Mouse (Mus musculus) G1E-ER4 (cell line): Measurements from ENCODE around the gene Pik3c2a. TPM values are rescaled to one million over a fixed set of nuclear protein-coding genes. Genes with fewer than 3 reads are reported as not detected.

ENCODE experiments used
- GATA1 ChIP-seq: IDR thresholded peaks from one replicate; pipeline ENCODE4 v1.8.0; 2012; ENCODE audit warnings: low read length, inconsistent platforms
- polyA plus RNA-seq: library from polyadenylated mRNA; stranded (reverse); fragments of >175 nt; gene quantifications from 2 replicates; pipeline ENCODE4 v1.2.3, GENCODE M21; 2012

The Pik3c2a gene
- polyA plus RNA-seq: 0.54 and 0.72 TPM in 2 replicates

DNA sequence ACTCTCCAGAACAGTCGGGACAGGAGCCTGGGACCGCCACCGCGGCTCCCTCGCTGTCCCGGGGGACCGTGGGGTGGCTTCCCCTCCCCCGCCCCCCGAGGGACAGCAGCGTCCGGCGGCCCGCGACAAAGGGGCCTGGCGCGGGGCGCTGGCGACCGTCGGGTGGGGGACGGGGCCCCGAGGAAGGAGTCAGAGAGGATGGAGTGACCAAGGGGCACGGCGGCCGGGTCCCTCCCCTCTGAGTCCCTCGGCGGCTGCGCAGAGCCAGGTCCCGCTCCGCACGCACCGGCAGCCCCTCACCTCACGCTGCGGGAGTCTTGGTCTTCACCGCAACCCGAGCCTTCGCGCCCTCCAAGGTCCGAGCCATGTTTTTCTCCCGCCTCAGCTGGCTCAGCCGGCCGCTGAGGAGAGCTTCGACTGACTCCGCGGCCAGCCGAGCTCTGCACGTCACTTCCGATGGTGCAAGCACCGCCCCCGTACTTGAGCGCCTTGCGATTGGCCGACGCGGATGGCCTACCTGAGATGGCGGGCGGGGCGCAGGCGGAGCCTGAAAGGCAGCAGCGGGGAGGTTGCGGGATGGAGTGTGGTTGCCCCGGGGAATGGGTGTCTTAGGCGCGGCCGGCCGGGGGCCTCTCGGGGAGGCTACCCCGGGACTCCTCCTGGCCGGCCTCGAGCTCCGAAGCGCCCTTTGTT is at the start of gene Pik3c2a:
TSS of gene Pik3c2a (minus strand) at position 446 of the 693 bp plus-strand sequence.
- no peak for TF ChIP-seq GATA1

DNA sequence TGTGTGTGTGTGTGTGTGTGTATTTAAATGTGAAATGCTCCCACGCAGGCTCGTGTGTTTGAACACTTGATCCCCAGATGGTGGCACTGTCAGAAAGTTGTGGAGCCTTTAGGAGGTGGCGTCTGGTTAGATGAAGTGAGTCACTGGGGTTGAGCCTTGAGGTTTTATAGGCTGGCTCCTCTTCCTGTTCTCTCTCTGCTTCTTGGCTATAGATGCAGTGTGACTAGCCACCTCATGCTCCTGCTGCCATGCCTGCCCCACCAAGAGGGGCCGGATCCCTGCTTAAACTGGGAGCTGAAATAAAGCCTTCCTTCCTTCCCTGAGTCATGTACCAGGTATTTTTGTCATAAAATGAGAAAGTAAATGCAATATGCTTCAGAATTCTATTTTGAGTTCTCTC is 47.9 kb upstream of the Pik3c2a start:
- no peak for TF ChIP-seq GATA1

DNA sequence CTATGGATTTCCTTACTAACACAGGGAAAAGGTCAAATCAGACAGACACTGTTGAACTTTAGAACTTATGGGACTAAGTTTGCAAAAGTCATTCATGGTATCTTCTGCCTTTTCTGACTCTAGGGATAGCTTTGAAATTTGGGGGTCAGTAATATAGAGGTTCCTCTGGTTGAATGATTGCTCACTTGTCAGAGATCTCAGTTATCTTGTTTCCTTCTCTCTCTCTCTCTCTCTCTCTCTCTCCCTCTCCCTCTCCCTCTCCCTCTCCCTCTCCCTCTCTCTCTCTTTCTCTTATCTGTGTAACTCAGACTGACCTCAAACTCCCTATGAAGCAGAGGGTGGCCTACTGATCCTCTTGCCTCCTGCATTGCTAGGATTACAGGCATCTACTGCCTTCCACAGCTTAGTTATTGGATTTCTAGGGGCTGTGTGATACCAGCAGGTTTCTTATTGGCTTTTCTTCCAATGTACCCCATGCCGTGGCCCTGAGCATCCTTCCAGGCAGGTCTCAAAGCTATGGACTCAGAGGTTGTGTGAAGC is 41.9 kb upstream of the Pik3c2a start:
- TF ChIP-seq GATA1: no peak

- no peak for TF ChIP-seq GATA1
Observed at GRCm38 (mm10) chr7:116484213-116484612, 41.0 kb upstream of the Pik3c2a start.

DNA sequence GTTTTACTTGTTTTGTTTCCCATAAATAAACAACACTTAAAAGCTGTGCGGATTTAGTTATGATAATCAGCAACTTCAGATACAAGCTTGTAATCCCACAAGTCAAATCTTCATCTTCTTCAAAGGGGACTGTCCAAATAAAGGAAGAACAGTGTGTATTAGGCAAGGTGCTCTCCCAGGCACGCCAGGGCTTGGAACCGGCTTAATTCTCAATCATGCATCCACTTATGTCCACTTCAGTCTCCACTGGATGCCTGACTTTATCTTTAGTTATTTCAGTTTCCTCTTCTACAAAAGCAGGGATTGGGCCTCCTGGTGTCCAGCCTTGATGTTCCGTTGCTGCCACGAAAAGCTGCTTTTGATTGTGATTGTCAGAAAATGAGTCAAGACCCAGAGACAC is 40.5 kb upstream of the Pik3c2a start:
- no peak for TF ChIP-seq GATA1

GRCm38 (mm10) chr7:116483106-116483505 is 39.9 kb upstream of the Pik3c2a start:
- TF ChIP-seq GATA1: no peak

DNA sequence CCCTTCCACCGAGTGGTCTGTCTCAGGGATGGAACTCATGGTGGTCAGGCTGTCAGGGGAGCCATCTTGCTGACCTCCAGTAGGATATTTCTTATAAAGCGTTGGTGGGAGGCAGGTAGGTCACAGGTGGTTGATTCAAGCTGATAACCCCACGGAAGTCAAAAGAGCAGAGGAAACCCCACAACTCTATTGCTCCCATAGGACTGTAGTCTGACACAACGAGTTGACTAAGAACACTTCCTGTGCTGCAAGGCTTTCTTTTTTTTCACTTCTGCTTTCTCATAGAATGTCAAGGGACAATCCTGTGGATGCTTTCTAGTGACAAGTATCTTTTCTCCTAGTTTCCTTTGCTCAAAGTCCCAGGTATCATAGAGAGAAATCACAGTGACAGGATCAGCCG is 33.0 kb upstream of the Pik3c2a start:
- TF ChIP-seq GATA1: no peak

DNA sequence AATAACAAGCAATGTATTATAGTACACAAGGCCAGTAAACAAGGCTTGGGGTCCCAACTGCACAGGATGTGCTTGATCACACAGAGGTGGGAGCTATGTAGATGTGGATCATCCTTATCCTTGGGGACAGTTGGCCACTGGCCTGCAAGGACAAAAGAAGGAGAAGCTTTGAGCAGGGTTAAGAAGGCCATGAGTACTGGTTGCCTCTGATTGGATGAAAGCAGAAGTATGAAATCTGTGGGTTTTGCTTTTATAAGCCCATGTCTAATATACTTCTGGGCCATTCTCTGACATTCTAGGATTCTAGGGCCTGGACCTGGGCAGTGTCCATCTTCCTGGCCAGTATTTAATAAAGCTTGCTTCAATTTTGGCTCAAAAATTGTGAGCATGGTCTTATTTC is 32.6 kb upstream of the Pik3c2a start:
- TF ChIP-seq GATA1: no peak

DNA sequence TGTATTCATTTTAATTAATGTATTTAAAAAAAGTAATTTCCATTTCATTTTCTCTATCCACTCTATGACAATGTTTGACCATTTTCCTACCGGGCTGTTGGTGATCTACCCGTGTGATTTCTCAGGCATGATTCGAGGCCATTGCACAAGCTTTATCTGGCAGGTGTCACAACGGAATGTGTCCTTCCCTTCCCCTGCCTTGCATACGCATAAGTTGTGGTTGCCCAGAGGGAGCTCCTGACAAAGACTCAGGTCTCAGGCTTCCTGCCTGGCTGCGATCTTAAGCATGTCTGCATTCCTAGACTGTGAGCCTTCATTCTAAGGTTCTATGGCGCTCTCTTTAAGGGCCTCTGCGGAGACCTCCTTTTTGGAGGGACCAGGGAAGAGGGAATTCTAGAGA is 18.9 kb upstream of the Pik3c2a start:
- TF ChIP-seq GATA1: no peak

- no peak for TF ChIP-seq GATA1
Observed at GRCm38 (mm10) chr7:116458985-116459441, 15.8 kb upstream of the Pik3c2a start.

GRCm38 (mm10) chr7:116457391-116457790 is 14.1 kb upstream of the Pik3c2a start:
- TF ChIP-seq GATA1: no peak

GRCm38 (mm10) chr7:116456964-116457363 is 13.7 kb upstream of the Pik3c2a start:
- no peak for TF ChIP-seq GATA1

DNA sequence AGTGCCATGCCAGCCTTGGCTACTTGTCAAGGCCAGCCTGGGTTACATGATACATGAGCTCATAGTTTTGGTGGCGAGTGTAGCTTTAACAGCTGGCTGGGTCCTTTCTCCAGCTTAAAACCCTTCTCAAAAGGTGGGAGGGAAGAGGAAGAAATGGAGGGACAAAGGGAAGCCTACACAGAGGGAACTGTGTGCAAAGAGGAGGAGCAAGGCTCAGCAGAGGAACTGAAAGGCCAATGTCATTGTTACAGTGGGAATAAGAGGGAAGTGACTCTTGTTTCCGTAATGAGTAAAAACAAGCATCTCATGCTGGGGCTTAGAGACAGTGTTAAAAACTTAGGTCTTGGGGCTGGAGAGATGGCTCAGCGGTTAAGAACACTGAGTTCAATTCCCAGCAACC is 3.4 kb upstream of the Pik3c2a start:
- no peak for TF ChIP-seq GATA1

DNA sequence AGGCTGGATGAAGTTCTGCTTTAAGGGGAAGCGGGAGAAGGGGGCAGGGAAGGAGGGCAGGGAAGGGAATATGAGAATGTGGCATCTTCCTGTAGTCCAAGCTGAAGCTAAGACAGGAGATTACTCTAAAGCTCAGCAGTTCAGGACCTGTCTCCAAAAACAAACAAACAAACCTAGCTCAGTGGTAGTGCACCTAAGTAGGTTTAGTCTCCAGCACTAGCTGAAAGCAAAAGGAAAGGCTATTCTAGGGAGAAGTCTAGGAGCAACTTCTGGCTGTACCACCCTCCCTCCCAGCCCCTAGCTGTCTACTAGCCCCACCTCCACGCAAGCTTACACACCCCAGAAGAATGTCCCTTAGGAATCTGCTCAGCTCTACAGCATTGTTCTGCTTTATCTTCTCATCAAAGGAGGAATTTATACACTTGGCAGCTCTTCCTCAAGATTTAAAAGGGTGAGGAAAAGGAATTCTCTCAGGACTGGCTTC is 1.1 kb upstream of the Pik3c2a start:
- no peak for TF ChIP-seq GATA1

GRCm38 (mm10) chr7:116443697-116444325 is 562 bp upstream of the Pik3c2a start:
- TF ChIP-seq GATA1: no peak

DNA sequence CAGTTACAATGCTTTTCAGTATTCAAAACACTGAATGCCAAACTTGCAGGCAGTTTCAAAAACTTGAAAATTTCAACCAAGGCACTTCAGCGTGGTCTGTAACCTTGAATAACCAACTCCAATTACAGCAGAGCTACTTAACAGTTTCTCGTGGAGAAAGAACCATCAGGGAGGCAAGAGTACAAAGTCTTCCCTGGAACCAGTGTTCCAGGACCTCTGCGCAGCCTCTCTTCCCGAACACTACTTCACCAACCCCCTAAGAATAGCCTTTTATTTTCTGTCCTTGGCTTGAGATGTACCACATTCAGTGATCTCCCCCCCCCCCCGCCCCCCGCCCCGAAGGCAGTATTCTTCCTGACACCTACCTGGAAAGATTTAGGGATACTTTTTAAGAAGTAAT is 1.0 kb downstream of the Pik3c2a start:
- TF ChIP-seq GATA1: no peak

DNA sequence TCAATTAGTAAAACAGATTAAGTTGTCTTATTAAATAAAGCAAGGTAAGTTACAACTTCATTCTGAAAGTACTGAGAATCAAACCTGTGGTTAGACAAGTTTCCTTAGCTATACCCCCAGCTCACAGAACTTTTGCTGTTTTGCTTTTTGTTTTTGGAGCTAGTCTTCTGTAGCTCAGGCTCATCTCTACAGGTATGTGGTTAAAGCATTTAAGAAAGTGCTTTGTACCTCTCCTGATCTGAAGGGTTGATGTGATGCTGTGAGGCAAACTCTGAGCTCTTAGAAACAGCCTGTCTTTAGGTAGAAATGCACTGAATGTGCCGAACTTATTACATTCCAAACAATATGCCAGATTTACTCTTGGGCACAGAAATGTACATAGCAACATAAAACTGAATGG is 1.9 kb downstream of the Pik3c2a start:
- TF ChIP-seq GATA1: no peak

GRCm38 (mm10) chr7:116431661-116432060 is 11.6 kb downstream of the Pik3c2a start:
- no peak for TF ChIP-seq GATA1
